Mouse (Mus musculus) lung, embryonic 15.5 days (tissue): ENCODE data around the gene Metap2. TPM values are rescaled to one million over a fixed set of nuclear protein-coding genes. Genes with fewer than 3 reads are reported as not detected.

ENCODE experiments used
- ATAC-seq: fragments of 200-750 bp; cut with Nextera tagmentation; 2 replicates; pipeline ENCODE4 v1.8.0; 2017; ENCODE audit warnings: moderate number of reproducible peaks, borderline replicate concordance; ENCODE audit not compliant: low FRiP score, low TSS enrichment; ENCODE audit errors: extremely low read depth
- H3K27ac ChIP-seq: fragments of 300-500 bp; sonication (generic); 2 replicates; pipeline ENCODE4 v1.5.1; 2015; ENCODE audit warnings: moderate library complexity, mild to moderate bottlenecking, inconsistent platforms
- H3K27me3 ChIP-seq: fragments of 300-500 bp; sonication (generic); 2 replicates; pipeline ENCODE4 v1.6.1; 2015; ENCODE audit warnings: inconsistent platforms
- H3K36me3 ChIP-seq: fragments of 300-500 bp; sonication (generic); 2 replicates; pipeline ENCODE4 v1.6.1; 2015; ENCODE audit warnings: inconsistent platforms
- H3K4me1 ChIP-seq: fragments of 300-500 bp; sonication (generic); 2 replicates; pipeline ENCODE4 v1.6.1; 2015; ENCODE audit warnings: inconsistent platforms
- H3K4me2 ChIP-seq: fragments of 300-500 bp; sonication (generic); 2 replicates; pipeline ENCODE4 v1.6.1; 2015; ENCODE audit warnings: inconsistent platforms, mild to moderate bottlenecking, moderate library complexity
- H3K4me3 ChIP-seq: fragments of 300-500 bp; sonication (generic); 2 replicates; pipeline ENCODE4 v1.5.1; 2015; ENCODE audit warnings: mild to moderate bottlenecking, inconsistent platforms
- H3K9ac ChIP-seq: fragments of 300-500 bp; sonication (generic); 2 replicates; pipeline ENCODE4 v1.6.1; 2015; ENCODE audit warnings: inconsistent platforms
- H3K9me3 ChIP-seq: fragments of 300-500 bp; sonication (generic); 2 replicates; pipeline ENCODE4 v1.6.1; 2016; ENCODE audit warnings: inconsistent platforms
- WGBS: fragments of 180-500 bp; shearing (Covaris S2); methylation state at CpG from one replicate; pipeline ENCODE4 v1.1.7; 2015; 5-methylcytosine and 5-hydroxymethylcytosine counted together
- polyA plus RNA-seq: library from polyadenylated mRNA; unstranded; fragments of >200 nt; fragmentation: Nextera tagmentation; extraction: Ambion mirVana; gene quantifications from 2 replicates; pipeline ENCODE4 v1.2.1, GENCODE M21; 2015

Metap2 gene
- 172 and 180 TPM in 2 replicates for polyA plus RNA-seq

DNA sequence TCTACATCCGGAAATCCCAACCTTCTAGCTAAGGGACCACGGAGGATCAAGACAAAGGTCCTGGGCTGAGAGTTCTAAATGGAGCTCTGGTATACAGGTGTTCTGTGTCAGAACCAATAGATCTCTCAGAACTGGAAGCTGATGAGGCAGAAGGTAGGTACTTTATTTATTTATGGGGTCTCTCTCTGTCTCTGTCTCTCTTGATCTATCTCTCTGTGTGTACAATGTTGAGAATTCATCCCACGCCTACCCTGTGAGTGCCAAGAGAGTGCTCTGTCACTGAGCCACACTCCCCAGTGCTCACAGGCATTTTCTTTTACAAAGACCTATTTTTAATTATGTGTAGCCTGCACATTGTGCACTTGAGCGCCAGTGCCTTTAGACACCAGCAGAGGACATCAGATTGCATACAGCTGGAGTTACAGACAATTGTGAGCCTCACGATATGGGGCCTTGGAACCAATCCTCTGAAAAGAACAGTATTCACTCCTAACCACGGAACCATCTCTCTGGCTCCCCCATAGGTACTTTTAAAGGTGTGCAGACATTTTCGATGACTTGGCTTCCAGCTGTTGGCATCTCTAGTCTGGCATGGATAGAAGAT lies at the start of gene Metap2:
Gene Metap2 (minus strand): TSS at position 51 of the 604 bp plus-strand sequence.
- WGBS: 65% methylated on average over 7 of the region's 7 CpGs
- Histone ChIP-seq H3K4me2 (no peak within 1 kb of the TSS), H3K9me3 (no peaks in the 10 kb centered on the region), H3K9ac (no peak within 1 kb of the TSS), H3K27ac (no peak within 1 kb of the TSS), H3K27me3 (no peaks in the 10 kb centered on the region), H3K4me1 (no peaks in the 10 kb centered on the region), H3K4me3 (no peak within 1 kb of the TSS), H3K36me3 (no peaks in the 10 kb centered on the region)
- ATAC-seq: no peak

DNA sequence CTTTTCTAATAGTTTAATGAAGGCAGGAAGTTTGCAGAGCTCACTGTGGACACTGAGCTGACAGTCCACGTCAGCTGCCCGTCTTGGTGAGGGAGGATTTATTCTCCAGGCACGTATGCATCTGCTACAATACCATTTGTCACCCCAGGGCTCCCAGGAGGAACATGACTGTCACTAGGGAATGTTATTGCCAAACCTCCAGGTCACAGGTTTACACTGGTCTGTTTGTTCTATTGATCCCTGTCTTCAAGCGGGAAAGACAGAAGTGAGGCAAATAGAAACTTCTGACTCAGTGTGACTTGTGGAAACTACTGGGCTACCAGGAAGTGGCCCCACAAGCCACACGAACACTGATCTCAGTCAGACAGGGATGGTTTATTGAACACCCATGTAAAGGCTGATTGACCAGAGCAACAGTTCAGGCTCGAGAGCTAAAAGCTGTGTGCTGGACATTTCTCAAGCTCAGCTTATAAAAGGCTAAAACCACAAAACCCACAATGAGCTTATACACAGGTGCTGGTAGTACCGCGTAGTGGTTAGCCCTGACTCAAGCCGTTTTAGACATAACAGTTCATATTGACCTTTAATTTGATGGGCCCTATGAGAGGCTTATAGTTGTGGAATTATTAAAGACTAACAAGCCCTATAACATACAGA lies 49.1 kb upstream of the Metap2 start:
- Histone ChIP-seq H3K27ac (no peak overlapping the region), H3K4me1 (peaks cover 12% of the 10 kb centered on the region; the same call in 1 of the 2 replicates), H3K27me3 (no peaks in the 10 kb centered on the region), H3K4me2 (no peak overlapping the region), H3K36me3 (no peaks in the 10 kb centered on the region), H3K9ac (no peak overlapping the region), H3K9me3 (no peaks in the 10 kb centered on the region), H3K4me3 (no peak overlapping the region)
- 51% methylated on average over 9 of the region's 9 CpGs for whole genome bisulfite sequencing
- ATAC-seq: no peak; the same call in 1 of the 2 replicates

DNA sequence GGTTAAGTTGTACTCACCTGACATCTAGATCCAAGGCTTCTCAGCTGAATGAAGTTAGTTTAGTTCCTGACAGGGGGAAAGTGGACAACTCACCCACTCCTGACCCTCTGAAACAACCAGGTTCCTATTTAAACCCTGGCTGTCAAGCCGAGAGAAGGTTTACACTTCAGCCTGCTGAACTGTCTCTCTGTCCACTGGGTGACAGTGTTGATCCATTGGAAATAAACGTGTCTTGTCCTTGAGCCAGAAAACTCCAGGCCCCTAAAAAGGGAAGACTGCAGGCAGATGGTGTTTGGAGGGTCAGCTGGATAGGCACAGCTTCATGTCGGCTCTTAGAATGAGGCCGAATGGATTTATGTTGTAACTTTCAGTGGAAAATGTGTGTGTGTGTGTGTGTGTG lies 48.5 kb upstream of the Metap2 start:
- no peaks in the 10 kb centered on the region for H3K9me3 ChIP-seq
- no peak overlapping the region for H3K4me3 ChIP-seq
- no peak overlapping the region for H3K4me2 ChIP-seq
- H3K9ac ChIP-seq: no peak overlapping the region
- WGBS: 14% methylated on average over 4 of the region's 4 CpGs
- peaks cover 12% of the 10 kb centered on the region; the same call in 1 of the 2 replicates for H3K4me1 ChIP-seq
- H3K27ac ChIP-seq: no peak overlapping the region
- H3K36me3 ChIP-seq: no peaks in the 10 kb centered on the region
- ATAC-seq: peak; percentile 69; the same call in 1 of the 2 replicates
- H3K27me3 ChIP-seq: no peaks in the 10 kb centered on the region

DNA sequence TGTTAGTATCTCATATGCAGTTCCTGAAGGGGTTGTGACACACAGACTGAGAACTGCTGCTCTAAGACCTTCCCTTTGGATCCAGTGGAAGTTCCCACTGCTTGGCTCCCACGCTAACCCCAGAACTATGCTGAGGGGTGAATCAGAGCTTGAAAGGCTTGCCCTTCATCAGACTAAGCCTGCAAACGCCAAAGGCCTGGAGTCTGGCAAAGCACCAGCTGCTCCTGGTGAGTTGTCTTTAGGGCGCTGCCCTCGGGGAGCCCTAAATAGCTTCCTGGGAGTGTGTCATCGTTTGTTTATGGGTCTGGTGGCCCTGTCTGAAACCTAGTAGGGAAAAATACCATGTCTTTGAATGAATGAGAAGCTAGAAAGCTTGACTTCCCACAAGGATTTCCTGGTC lies 47.3 kb upstream of the Metap2 start:
- no peak for ATAC-seq
- no peaks in the 10 kb centered on the region for H3K9me3 ChIP-seq
- no peak overlapping the region for H3K9ac ChIP-seq
- no peaks in the 10 kb centered on the region for H3K27me3 ChIP-seq
- WGBS: 41% methylated on average over 5 of the region's 5 CpGs
- no peak overlapping the region for H3K27ac ChIP-seq
- H3K4me3 ChIP-seq: no peak overlapping the region
- H3K4me2 ChIP-seq: no peak overlapping the region
- peaks cover 12% of the 10 kb centered on the region; the same call in 1 of the 2 replicates for H3K4me1 ChIP-seq
- no peaks in the 10 kb centered on the region for H3K36me3 ChIP-seq

DNA sequence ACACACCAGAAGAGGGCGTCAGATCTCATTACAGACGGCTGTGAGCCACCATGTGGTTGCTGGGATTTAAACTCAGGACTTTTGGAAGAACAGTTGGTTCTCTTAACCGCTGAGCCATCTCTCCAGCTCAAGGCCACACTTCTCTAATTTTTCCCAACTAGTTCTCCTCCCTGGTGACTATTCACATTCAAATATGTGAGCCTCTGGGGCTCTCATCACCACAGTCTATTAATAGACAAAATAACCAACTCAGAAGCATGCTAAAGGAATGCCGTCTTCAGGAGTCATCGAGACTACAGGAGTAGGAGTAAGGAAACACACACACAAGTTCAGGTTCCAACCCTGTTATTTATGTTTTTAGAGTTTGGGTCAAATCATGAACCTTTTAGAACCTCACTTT lies 43.4 kb upstream of the Metap2 start:
- ATAC-seq: no peak
- Histone ChIP-seq H3K27me3 (no peaks in the 10 kb centered on the region), H3K4me1 (peaks cover 3% of the 10 kb centered on the region; the same call in 1 of the 2 replicates), H3K9ac (no peak overlapping the region), H3K4me3 (no peak overlapping the region), H3K27ac (no peak overlapping the region), H3K9me3 (no peaks in the 10 kb centered on the region), H3K36me3 (no peaks in the 10 kb centered on the region), H3K4me2 (no peak overlapping the region)
- 79% methylated on average over 5 of the region's 5 CpGs for WGBS

DNA sequence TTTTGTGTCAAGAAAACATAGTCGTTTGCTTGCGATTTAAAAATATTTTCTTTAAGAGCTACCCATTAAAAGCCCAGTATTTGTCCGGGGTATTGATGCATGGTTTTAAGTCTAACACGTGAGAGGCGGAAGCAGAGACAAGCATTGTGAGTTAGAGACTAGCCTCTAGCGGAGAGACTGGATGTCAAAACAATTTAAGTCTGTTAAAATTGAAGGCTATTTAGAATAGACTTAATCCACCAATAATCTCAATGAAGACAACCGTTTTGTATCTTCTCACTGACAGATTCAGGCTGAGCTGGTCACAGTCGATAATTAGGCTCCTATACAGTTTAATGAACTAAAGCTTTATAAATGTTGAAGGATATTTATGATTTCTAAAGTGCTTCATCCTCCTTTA lies 42.8 kb upstream of the Metap2 start:
- Histone ChIP-seq H3K9me3 (no peaks in the 10 kb centered on the region), H3K4me1 (no peaks in the 10 kb centered on the region), H3K27me3 (no peaks in the 10 kb centered on the region), H3K4me3 (no peak overlapping the region), H3K9ac (no peak overlapping the region), H3K36me3 (no peaks in the 10 kb centered on the region), H3K4me2 (no peak overlapping the region), H3K27ac (no peak overlapping the region)
- 86% methylated on average over 8 of the region's 8 CpGs for WGBS
- no peak for ATAC-seq

DNA sequence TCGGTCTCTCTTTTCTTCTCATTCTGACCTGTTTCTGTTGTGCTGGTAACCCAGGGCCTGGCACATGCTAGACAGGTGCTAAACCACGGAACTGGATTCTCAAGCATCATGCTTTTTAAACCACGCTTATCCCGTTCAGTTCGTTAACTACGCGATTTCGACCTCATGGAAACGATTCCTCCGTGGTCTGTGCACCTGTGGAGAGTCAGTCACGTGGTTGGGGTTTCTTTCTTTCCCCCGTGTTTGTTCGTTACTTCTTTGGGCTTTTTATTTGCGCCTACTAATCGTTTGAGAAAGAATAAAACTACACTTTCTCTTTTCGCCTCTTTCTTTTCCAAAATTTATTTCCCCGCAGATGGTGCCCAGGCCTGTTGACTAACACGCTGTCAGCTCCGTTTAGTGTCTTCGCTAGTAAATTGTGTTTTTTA lies 42.0 kb upstream of the Metap2 start:
- Histone ChIP-seq H3K9me3 (no peaks in the 10 kb centered on the region), H3K9ac (no peak overlapping the region), H3K36me3 (no peaks in the 10 kb centered on the region), H3K27ac (no peak overlapping the region), H3K4me2 (no peak overlapping the region), H3K27me3 (no peaks in the 10 kb centered on the region), H3K4me3 (no peak overlapping the region), H3K4me1 (peaks cover 4% of the 10 kb centered on the region)
- no peak for ATAC-seq
- 83% methylated on average over 20 of the region's 20 CpGs for WGBS

DNA sequence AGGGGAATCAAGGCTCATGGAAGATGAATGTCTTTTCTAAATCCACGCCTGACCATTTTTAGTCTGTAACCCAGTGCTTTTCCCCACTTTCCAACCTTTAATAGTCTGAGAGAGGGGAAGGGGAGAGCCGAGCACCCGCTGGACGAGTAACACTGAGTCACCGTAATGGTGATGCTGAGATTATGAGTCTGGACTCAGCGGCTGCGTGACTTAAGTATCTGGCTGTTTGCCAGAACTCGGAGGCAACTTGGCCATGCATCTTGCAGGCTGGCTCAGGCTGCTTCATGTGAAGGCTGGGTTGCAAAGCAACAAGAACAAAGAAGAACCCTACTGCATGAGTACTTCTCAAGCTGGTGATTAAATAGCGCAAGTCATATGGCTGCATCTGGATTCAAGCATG lies 37.1 kb upstream of the Metap2 start:
- Histone ChIP-seq H3K9ac (no peak overlapping the region), H3K4me1 (peaks cover 13% of the 10 kb centered on the region), H3K9me3 (no peaks in the 10 kb centered on the region), H3K4me2 (peak overlapping the region; percentile 9; the same call in 1 of the 2 replicates), H3K27ac (peak overlapping the region; percentile 9; the same call in 1 of the 2 replicates), H3K4me3 (no peak overlapping the region), H3K36me3 (no peaks in the 10 kb centered on the region), H3K27me3 (no peaks in the 10 kb centered on the region)
- peak; percentile 91 for ATAC-seq
- WGBS: 13% methylated on average over 9 of the region's 9 CpGs

DNA sequence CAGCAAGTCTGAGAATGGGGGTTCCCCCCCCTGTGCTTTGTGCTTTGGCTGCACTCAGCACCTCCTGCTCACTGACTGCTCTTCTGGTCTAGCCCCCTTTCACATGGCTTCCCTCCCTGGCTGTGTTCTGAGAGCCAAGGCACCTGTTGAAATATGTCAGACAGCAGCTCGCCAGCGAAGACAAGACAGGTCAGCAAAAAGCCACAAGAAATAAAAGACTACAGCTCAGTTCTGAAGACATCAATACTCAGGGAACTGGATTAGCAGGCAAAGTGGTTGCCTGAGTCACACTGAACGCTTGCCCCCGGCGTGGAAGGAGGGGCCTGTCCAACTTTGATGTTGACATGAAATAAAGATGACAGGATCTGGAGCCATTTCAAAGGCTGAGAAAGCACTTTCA lies 36.0 kb upstream of the Metap2 start:
- ATAC-seq: no peak
- H3K9ac ChIP-seq: no peak overlapping the region
- WGBS: 44% methylated on average over 5 of the region's 5 CpGs
- H3K27me3 ChIP-seq: no peaks in the 10 kb centered on the region
- no peak overlapping the region for H3K4me2 ChIP-seq
- H3K4me1 ChIP-seq: peaks cover 13% of the 10 kb centered on the region
- no peaks in the 10 kb centered on the region for H3K9me3 ChIP-seq
- no peak overlapping the region for H3K27ac ChIP-seq
- H3K36me3 ChIP-seq: no peaks in the 10 kb centered on the region
- no peak overlapping the region for H3K4me3 ChIP-seq

DNA sequence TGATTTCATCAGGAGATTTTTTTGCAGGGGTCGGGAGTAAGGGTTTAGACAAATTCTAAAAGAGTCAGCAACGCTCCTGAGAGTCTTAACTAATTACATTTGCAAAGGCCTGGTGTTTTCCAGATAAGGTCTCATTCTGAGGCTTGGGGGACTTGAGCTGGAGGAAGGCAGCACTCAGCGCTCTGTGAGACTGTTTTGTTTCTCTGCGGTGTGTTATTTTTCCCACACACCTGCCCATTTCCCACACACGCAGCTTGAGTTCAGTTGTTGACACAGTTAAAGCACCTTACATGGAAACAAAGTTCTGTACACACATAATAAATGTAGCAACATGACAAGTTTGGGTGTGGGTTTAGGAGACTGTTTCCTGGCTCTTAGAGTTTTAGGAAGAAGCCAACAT lies 35.1 kb upstream of the Metap2 start:
- Histone ChIP-seq H3K36me3 (no peaks in the 10 kb centered on the region), H3K27ac (no peak overlapping the region), H3K9ac (no peak overlapping the region), H3K4me2 (no peak overlapping the region), H3K4me3 (no peak overlapping the region), H3K4me1 (peaks cover 13% of the 10 kb centered on the region), H3K9me3 (no peaks in the 10 kb centered on the region), H3K27me3 (no peaks in the 10 kb centered on the region)
- ATAC-seq: no peak
- WGBS: 62% methylated on average over 5 of the region's 5 CpGs

DNA sequence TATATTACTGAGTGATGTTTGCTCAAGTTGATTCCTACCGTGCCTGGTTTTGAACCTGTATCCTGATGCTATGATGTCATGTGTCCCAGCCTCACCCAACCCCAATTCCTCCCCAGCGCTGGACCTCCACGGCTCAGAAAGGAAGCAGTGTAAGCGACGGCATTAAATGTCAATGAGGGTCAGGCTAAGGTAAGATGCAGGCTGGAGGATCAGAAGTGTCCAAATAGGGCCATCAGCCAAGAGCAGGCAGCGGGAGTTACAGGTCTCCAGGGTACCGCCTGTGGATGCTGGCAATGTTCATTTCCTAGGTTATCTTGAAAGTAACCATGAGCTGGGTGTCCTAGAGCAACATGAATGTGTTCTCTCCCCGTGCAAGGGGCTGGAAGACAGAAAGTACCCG lies 34.5 kb upstream of the Metap2 start:
- Histone ChIP-seq H3K9me3 (no peaks in the 10 kb centered on the region), H3K9ac (no peak overlapping the region), H3K27ac (no peak overlapping the region), H3K4me2 (no peak overlapping the region), H3K4me1 (peaks cover 13% of the 10 kb centered on the region), H3K4me3 (no peak overlapping the region), H3K27me3 (no peaks in the 10 kb centered on the region), H3K36me3 (no peaks in the 10 kb centered on the region)
- 72% methylated on average over 9 of the region's 9 CpGs for WGBS
- ATAC-seq: no peak

DNA sequence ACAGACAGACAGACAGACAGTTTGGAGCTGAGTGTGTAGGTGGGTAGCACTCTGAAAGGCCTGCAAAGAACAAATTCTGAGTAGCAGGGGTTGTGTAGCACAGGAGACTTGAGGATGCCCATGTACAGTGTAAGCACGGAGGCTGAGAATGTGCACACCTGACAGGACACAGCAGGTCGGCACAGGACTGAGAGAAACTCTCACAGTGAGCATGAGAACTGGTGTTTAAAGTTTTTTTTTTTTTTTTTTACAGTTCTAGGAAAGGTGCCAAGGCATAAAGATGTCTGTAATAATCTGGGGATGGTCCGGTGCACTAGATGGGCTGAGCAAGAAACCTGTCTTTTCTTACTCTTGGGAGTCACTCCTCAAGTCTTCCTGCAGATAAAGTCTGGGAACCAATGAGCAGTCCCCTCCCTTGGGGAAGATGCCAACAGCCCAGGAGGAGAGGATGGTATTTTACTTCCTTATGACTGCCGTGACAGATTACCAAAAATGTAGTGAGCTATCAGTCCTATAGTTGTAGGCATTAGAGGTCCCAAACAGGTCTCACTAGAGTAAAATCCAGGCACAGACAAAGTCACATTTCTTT lies 33.4 kb upstream of the Metap2 start:
- H3K27me3 ChIP-seq: no peaks in the 10 kb centered on the region
- ATAC-seq: no peak
- H3K4me2 ChIP-seq: no peak overlapping the region
- H3K36me3 ChIP-seq: no peaks in the 10 kb centered on the region
- peaks cover 13% of the 10 kb centered on the region for H3K4me1 ChIP-seq
- H3K9me3 ChIP-seq: no peaks in the 10 kb centered on the region
- H3K9ac ChIP-seq: no peak overlapping the region
- 52% methylated on average over 4 of the region's 4 CpGs for WGBS
- H3K4me3 ChIP-seq: no peak overlapping the region
- no peak overlapping the region for H3K27ac ChIP-seq
